Mouse (Mus musculus) urinary bladder, adult 18-20 months (tissue): Measurements from ENCODE around the gene Spata32.
"Not testable (repeated sequence)": the region's sequence is repeated elsewhere in the genome, so short reads cannot be mapped to it uniquely, and the experiment has no call there.

Experiments
- DNase-seq, 2 experiments: peaks; one replicate each; pipeline ENCODE4 v3.0.0; 2022; ENCODE audit warnings: low spot score in 2 of 2, mixed read lengths in 2 of 2

Gene Spata32

GRCm38 (mm10) chr11:103246081-103246730 is 28.0 kb upstream of the Spata32 start:
- peak; percentile 43 to 46 for DNase-seq

GRCm38 (mm10) chr11:103244856-103245255 is 26.6 kb upstream of the Spata32 start:
- DNase-seq: no peak

- no peak for DNase-seq
Observed at GRCm38 (mm10) chr11:103240740-103241139, 22.5 kb upstream of the Spata32 start.

GRCm38 (mm10) chr11:103237757-103238156 is 19.5 kb upstream of the Spata32 start:
- no peak for DNase-seq

- DNase-seq: peak; percentile 74 to 83
Observed at GRCm38 (mm10) chr11:103236903-103237302, 18.7 kb upstream of the Spata32 start.

- DNase-seq: no peak
Observed at GRCm38 (mm10) chr11:103236431-103236830, 18.2 kb upstream of the Spata32 start.

- no peak for DNase-seq
Observed at GRCm38 (mm10) chr11:103235702-103236101, 17.5 kb upstream of the Spata32 start.

GRCm38 (mm10) chr11:103234447-103234846 is 16.2 kb upstream of the Spata32 start:
- DNase-seq: no peak

GRCm38 (mm10) chr11:103232966-103233365 is 14.7 kb upstream of the Spata32 start:
- peak; percentile 68 to 71 for DNase-seq

GRCm38 (mm10) chr11:103231367-103231766 is 13.1 kb upstream of the Spata32 start:
- no peak for DNase-seq

GRCm38 (mm10) chr11:103230626-103231025 is 12.4 kb upstream of the Spata32 start:
- no peak for DNase-seq

- no peak for DNase-seq
Observed at GRCm38 (mm10) chr11:103229608-103230007, 11.4 kb upstream of the Spata32 start.

GRCm38 (mm10) chr11:103223951-103224456 is 5.8 kb upstream of the Spata32 start:
- no peak for DNase-seq

GRCm38 (mm10) chr11:103223444-103223843 is 5.2 kb upstream of the Spata32 start:
- DNase-seq: no peak

GRCm38 (mm10) chr11:103222718-103223117 is 4.5 kb upstream of the Spata32 start:
- not testable (repeated sequence) for DNase-seq

- DNase-seq: no peak
Observed at GRCm38 (mm10) chr11:103221437-103221836, 3.2 kb upstream of the Spata32 start.

- DNase-seq: no peak
Observed at GRCm38 (mm10) chr11:103219995-103220394, 1.8 kb upstream of the Spata32 start.

- no peak for DNase-seq
Observed at GRCm38 (mm10) chr11:103219259-103219658, 1.0 kb upstream of the Spata32 start.

GRCm38 (mm10) chr11:103218517-103218901 is 277 bp upstream of the Spata32 start:
- DNase-seq: no peak

GRCm38 (mm10) chr11:103215355-103215754 is 2.9 kb downstream of the Spata32 start:
- DNase-seq: no peak

- DNase-seq: no peak
Observed at GRCm38 (mm10) chr11:103213712-103214111, 4.5 kb downstream of the Spata32 start.

GRCm38 (mm10) chr11:103210291-103210690 is 7.9 kb downstream of the Spata32 start:
- no peak for DNase-seq

- no peak for DNase-seq
Observed at GRCm38 (mm10) chr11:103208458-103208857, 9.8 kb downstream of the Spata32 start, which contains the start of gene 1700023F06Rik. Gene 1700023F06Rik (minus strand): TSS chr11:103208558.

GRCm38 (mm10) chr11:103206203-103206602 is 12.0 kb downstream of the Spata32 start:
- no peak for DNase-seq
